Mouse (Mus musculus) kidney, adult 2 months (tissue): Measurements from ENCODE around the gene Ptpn13. TPM values are rescaled to one million over a fixed set of nuclear protein-coding genes. Genes with fewer than 3 reads are reported as not detected.

Experiments used
- DNase-seq: peaks from one replicate; pipeline ENCODE4 v3.0.0; 2021
- H3K27ac ChIP-seq: fragments of 200-500 bp; 2 replicates; pipeline ENCODE4 v1.5.1; 2012; ENCODE audit warnings: low read depth, low read length, control low read depth, inconsistent platforms; ENCODE audit not compliant: insufficient read depth
- H3K27me3 ChIP-seq: fragments of 200-500 bp; replicated peaks from 2 replicates; pipeline ENCODE4 v1.6.1; 2012; ENCODE audit warnings: mild to moderate bottlenecking, moderate library complexity, low read length, inconsistent platforms; ENCODE audit not compliant: control insufficient read depth, insufficient read depth
- H3K36me3 ChIP-seq: fragments of 200-500 bp; 2 replicates; pipeline ENCODE4 v1.6.1; 2012; ENCODE audit warnings: mild to moderate bottlenecking, moderate library complexity, low read length, inconsistent platforms; ENCODE audit not compliant: control insufficient read depth, insufficient read depth
- H3K4me1 ChIP-seq: fragments of 200-500 bp; 2 replicates; pipeline ENCODE4 v1.6.1; 2011; ENCODE audit warnings: low read length; ENCODE audit not compliant: control insufficient read depth, insufficient read depth
- H3K4me3 ChIP-seq: fragments of 200-500 bp; 2 replicates; pipeline ENCODE4 v1.5.1; 2011; ENCODE audit warnings: mild to moderate bottlenecking, low read depth, low read length, control low read depth; ENCODE audit not compliant: insufficient read depth
- CTCF ChIP-seq: fragments of 200-500 bp; conservative IDR thresholded peaks from 2 replicates; pipeline ENCODE4 v1.5.1; 2011; ENCODE audit warnings: low read depth, mild to moderate bottlenecking, control low read depth, low read length, moderate library complexity, mixed read lengths; ENCODE audit not compliant: insufficient read depth, insufficient read length
- POLR2A ChIP-seq: fragments of 200-500 bp; IDR thresholded peaks from one replicate; pipeline ENCODE4 v1.6.1; 2011; ENCODE audit warnings: low read depth, low read length, control low read depth
- WGBS: fragments of 180-500 bp; shearing (Covaris S2); methylation state at CpG from one replicate; pipeline ENCODE4 v1.1.7; 2018; 5-methylcytosine and 5-hydroxymethylcytosine counted together
- polyA plus RNA-seq: library from polyadenylated mRNA; depleted of rRNA; stranded (reverse); fragments of >200 nt; gene quantifications from 2 replicates; pipeline ENCODE4 v1.2.3, GENCODE M21; 2012

The Ptpn13 gene
- polyA plus RNA-seq, 1 experiment: 23.7 TPM

GRCm38 (mm10) chr5:103458959-103459675 is 34.1 kb downstream of the Ptpn13 start:
- no peaks in the 10 kb centered on the region for H3K36me3 ChIP-seq
- H3K4me1 ChIP-seq: peaks cover 30% of the 10 kb centered on the region
- no peak overlapping the region for H3K4me3 ChIP-seq
- H3K27ac ChIP-seq: no peak overlapping the region
- DNase-seq: no peak
- TF ChIP-seq CTCF (no peak), POLR2A (no peak)
- WGBS: 78% methylated on average over 8 of the region's 8 CpGs
- no peaks in the 10 kb centered on the region for H3K27me3 ChIP-seq

- 53% methylated on average over 6 of the region's 6 CpGs for WGBS
- peaks cover 38% of the 10 kb centered on the region for H3K4me1 ChIP-seq
- no peak overlapping the region for H3K4me3 ChIP-seq
- H3K27ac ChIP-seq: no peak overlapping the region
- no peak for DNase-seq
- H3K27me3 ChIP-seq: no peaks in the 10 kb centered on the region
- H3K36me3 ChIP-seq: no peaks in the 10 kb centered on the region
- no peak for TF ChIP-seq CTCF
- no peak for TF ChIP-seq POLR2A
Observed at GRCm38 (mm10) chr5:103460903-103461302, 35.9 kb downstream of the Ptpn13 start.

- WGBS: 54% methylated on average over 10 of the region's 10 CpGs
- TF ChIP-seq CTCF: no peak
- TF ChIP-seq POLR2A: no peak
- H3K4me1 ChIP-seq: peaks cover 27% of the 10 kb centered on the region
- H3K27ac ChIP-seq: peak overlapping the region; percentile 78
- no peaks in the 10 kb centered on the region for H3K36me3 ChIP-seq
- H3K27me3 ChIP-seq: no peaks in the 10 kb centered on the region
- H3K4me3 ChIP-seq: no peak overlapping the region
- no peak for DNase-seq
Observed at GRCm38 (mm10) chr5:103463661-103464219, 38.7 kb downstream of the Ptpn13 start.

DNA sequence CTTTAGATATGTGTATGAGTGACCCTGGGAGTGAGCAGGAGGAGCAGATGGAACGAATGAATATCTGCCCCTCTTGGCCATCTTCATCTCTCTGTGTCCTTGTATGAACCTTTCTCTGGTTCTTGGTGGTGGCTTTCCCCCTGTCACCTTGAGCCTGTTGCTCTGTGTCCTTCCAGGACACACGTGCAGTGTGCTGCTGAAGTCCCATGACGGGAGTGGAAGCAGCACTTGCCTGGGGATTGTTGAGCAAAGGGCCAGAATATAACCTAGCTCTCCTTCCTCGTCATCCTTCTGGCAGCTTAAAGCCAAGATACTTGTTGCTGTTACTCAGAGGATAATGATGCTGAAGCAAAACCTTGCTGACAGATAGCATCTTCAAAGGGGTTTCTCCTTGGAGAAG is 39.3 kb downstream of the Ptpn13 start:
- peak overlapping the region; percentile 78 for H3K27ac ChIP-seq
- peaks cover 23% of the 10 kb centered on the region for H3K4me1 ChIP-seq
- 41% methylated on average over 4 of the region's 4 CpGs for WGBS
- no peak overlapping the region for H3K4me3 ChIP-seq
- no peak for TF ChIP-seq CTCF
- TF ChIP-seq POLR2A: no peak
- no peaks in the 10 kb centered on the region for H3K36me3 ChIP-seq
- H3K27me3 ChIP-seq: no peaks in the 10 kb centered on the region
- peak; percentile 42 for DNase-seq

DNA sequence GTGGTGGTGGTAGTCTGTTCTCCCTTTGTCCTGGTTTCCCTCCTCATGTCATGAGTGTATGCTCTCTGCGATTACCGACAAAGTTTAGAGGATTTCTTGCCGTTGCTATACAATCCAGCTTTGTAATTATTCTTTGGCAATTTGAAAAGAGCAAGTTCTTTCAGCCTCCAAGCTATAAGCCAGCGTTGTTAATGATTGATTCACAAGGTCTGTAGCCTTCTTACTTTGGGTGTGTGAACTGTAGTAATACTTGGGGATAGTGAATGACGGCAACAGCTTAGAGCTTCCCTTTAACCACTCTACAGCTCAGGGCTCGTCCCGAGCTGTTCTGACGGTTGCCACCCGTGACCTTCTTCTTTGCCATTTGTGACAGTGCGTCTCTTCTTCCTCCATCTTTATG is 39.8 kb downstream of the Ptpn13 start:
- 37% methylated on average over 10 of the region's 10 CpGs for WGBS
- peak; percentile 60 for DNase-seq
- no peaks in the 10 kb centered on the region for H3K36me3 ChIP-seq
- no peak overlapping the region for H3K4me3 ChIP-seq
- TF ChIP-seq POLR2A (no peak), CTCF (no peak)
- H3K4me1 ChIP-seq: peaks cover 23% of the 10 kb centered on the region
- peak overlapping the region; percentile 78 for H3K27ac ChIP-seq
- no peaks in the 10 kb centered on the region for H3K27me3 ChIP-seq

- WGBS: 53% methylated on average over 5 of the region's 5 CpGs
- no peak for DNase-seq
Observed at GRCm38 (mm10) chr5:103472670-103473069, 47.7 kb downstream of the Ptpn13 start.

GRCm38 (mm10) chr5:103473467-103474096 is 48.6 kb downstream of the Ptpn13 start:
- no peaks in the 10 kb centered on the region; the same call in 1 of the 2 replicates for H3K4me1 ChIP-seq
- no peak overlapping the region for H3K4me3 ChIP-seq
- TF ChIP-seq CTCF: no peak
- no peak for TF ChIP-seq POLR2A
- no peak for DNase-seq
- no peaks in the 10 kb centered on the region for H3K36me3 ChIP-seq
- no peaks in the 10 kb centered on the region for H3K27me3 ChIP-seq
- WGBS: 73% methylated on average over 11 of the region's 11 CpGs
- H3K27ac ChIP-seq: no peak overlapping the region

More at GRCm38 (mm10) chr5:103472670-103473069, 47.7 kb downstream of the Ptpn13 start:
- Histone ChIP-seq H3K36me3 (no peaks in the 10 kb centered on the region), H3K27me3 (no peaks in the 10 kb centered on the region), H3K4me1 (no peaks in the 10 kb centered on the region; the same call in 1 of the 2 replicates), H3K4me3 (no peak overlapping the region), H3K27ac (no peak overlapping the region)
- no peak for TF ChIP-seq POLR2A
- TF ChIP-seq CTCF: no peak
